Mouse (Mus musculus): ENCODE measurements around the gene Mfng. TPM values are rescaled to one million over a fixed set of nuclear protein-coding genes. Genes with fewer than 3 reads are reported as not detected.

The Mfng gene
- 15.7 and 16.6 TPM in 2 replicates for polyA plus RNA-seq (2012; rRNA removed)

DNA sequence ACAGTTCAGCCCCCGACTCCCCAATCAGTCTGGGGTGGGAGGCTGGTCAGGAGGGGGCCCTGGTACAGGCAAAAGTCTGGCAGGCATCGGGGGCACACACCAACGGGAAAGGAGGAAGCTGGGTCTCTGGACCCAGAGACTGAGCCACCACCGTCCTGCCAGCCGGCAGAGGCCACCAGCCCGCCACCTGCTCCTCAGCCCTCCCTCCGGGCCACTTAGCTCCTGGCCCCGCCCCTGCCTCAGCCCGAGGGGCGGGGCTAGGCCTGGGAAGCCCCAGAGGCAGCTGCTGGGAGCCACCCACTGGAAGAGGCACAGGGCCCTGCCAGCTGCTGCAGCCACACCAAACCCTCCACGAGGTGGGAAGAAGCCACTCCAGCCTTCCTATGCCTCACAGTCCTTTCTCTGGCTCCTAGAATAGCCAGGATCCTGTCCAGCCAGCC, at the start of gene Mfng:
Mfng (minus strand) TSS at position 186 of the 440 bp plus-strand sequence.
- TF ChIP-seq CTCF (conservative IDR thresholded peaks at IDR 0.05; ENCODE audit: insufficient read depth, insufficient read length, low read depth, low read length), result no peak
- no peak for TF ChIP-seq POLR2A (IDR thresholded peaks at IDR 0.05; ENCODE audit: low read depth, low read length)
- DNase-seq, result peak; percentile 85
- Histone ChIP-seq H3K27me3 (replicated peaks; ENCODE audit: control insufficient read depth, insufficient read depth, low read length) (no peaks in the 10 kb centered on the region), H3K4me3 (ENCODE audit: insufficient read depth, low read depth, low read length) (peak within 1 kb of the TSS; percentile 25), H3K27ac (ENCODE audit: insufficient read depth, low read depth, low read length) (peak within 1 kb of the TSS; percentile 86), H3K36me3 (ENCODE audit: control insufficient read depth, insufficient read depth, low read length) (peaks cover 1% of the 10 kb centered on the region), H3K4me1 (ENCODE audit: control insufficient read depth, insufficient read depth, low read length) (no peaks in the 10 kb centered on the region)
- 2% methylated on average over 11 of the region's 11 CpGs for WGBS

DNA sequence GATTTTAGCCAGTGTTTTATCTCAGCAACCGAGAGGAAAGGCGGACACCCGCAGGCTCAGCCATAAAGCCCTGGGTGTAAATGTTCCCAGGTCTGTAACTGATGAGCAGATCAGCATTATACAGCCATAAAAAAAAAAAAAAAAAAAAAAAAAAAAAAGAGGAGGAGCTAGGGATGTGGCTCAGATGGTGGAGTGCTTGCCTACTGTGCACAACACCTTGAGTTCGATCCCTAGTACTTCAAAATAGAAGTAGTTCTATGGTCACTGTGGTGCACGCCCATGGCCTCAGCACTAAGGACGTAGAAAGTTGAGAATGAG, 42.8 kb upstream of the Mfng start:
- no peaks in the 10 kb centered on the region for H3K27me3 ChIP-seq (replicated peaks; ENCODE audit: control insufficient read depth, insufficient read depth, low read length)
- TF ChIP-seq CTCF (conservative IDR thresholded peaks at IDR 0.05; ENCODE audit: insufficient read depth, insufficient read length, low read depth, low read length) (no peak), POLR2A (IDR thresholded peaks at IDR 0.05; ENCODE audit: low read depth, low read length) (no peak)
- no peak overlapping the region for H3K4me3 ChIP-seq (ENCODE audit: insufficient read depth, low read depth, low read length)
- H3K27ac ChIP-seq (ENCODE audit: insufficient read depth, low read depth, low read length), result no peak overlapping the region
- no peaks in the 10 kb centered on the region for H3K36me3 ChIP-seq (ENCODE audit: control insufficient read depth, insufficient read depth, low read length)
- peaks cover 6% of the 10 kb centered on the region; the same call in 1 of the 2 replicates for H3K4me1 ChIP-seq (ENCODE audit: control insufficient read depth, insufficient read depth, low read length)
- WGBS, result 74% methylated on average over 6 of the region's 6 CpGs
- DNase-seq, result no peak

DNA sequence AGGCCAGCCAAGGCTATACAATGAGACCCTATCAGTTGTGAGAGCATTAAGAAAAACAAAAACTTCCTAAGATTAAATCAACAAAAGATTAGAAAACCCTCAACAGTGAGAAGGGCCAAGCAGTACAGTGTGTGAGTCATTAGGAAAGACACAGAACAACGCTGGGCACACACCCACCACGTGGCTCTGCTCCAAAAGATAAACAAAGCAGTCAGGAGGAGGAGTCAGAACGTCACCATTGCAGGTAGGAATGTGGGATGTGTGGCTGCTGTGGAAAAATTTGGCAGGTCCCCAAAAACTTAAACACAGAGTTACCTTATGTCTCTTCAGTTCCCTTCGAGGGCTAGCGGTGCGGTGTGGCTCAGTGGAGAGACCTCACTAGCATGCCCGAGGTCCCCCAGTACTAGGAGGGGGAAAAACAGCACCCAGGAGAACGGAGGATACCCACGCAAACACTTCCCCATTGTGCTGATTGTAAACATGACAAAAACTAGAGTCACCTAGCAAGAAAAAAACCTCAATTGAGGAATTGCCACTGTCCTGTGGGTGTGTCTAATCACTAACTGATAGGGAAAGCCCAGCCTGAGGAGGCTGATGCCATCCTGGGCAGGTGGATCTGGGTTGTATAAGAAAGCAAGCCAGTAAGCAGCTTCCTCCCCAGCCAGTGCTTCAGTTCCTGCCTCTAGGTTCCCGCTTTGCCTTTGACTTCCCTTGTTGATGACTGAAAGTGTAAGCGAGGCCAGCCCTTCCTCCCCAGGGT, 42.2 kb upstream of the Mfng start:
- no peak for DNase-seq
- Histone ChIP-seq H3K36me3 (ENCODE audit: control insufficient read depth, insufficient read depth, low read length) (no peaks in the 10 kb centered on the region), H3K4me1 (ENCODE audit: control insufficient read depth, insufficient read depth, low read length) (peaks cover 6% of the 10 kb centered on the region; the same call in 1 of the 2 replicates), H3K27ac (ENCODE audit: insufficient read depth, low read depth, low read length) (no peak overlapping the region), H3K4me3 (ENCODE audit: insufficient read depth, low read depth, low read length) (no peak overlapping the region), H3K27me3 (replicated peaks; ENCODE audit: control insufficient read depth, insufficient read depth, low read length) (no peaks in the 10 kb centered on the region)
- TF ChIP-seq POLR2A (IDR thresholded peaks at IDR 0.05; ENCODE audit: low read depth, low read length), result no peak
- no peak for TF ChIP-seq CTCF (conservative IDR thresholded peaks at IDR 0.05; ENCODE audit: insufficient read depth, insufficient read length, low read depth, low read length)
- WGBS, result 49% methylated on average over 11 of the region's 11 CpGs

DNA sequence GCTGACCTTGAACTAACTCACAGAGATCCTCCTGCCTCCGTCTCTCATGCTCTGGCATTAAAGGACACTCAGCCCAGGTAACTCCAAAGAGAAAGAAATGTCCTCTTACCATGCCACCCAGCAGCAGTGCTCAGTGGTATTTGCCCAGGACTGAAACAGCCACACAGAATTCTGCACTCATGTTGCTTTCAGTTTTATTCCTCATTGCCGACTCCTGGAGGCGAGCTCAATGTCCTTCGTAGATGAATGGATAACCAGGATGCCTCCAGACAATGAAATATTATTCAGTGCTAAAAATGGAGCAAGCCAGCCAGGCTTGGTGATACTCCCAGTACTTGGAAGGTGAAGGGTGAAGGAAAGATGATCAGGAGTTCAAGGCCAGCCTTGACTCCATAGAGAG, 40.3 kb upstream of the Mfng start:
- H3K27ac ChIP-seq (ENCODE audit: insufficient read depth, low read depth, low read length), result no peak overlapping the region
- no peaks in the 10 kb centered on the region for H3K36me3 ChIP-seq (ENCODE audit: control insufficient read depth, insufficient read depth, low read length)
- DNase-seq, result peak; percentile 54
- 40% methylated on average over 4 of the region's 4 CpGs for WGBS
- H3K4me3 ChIP-seq (ENCODE audit: insufficient read depth, low read depth, low read length), result no peak overlapping the region
- peaks cover 6% of the 10 kb centered on the region; the same call in 1 of the 2 replicates for H3K4me1 ChIP-seq (ENCODE audit: control insufficient read depth, insufficient read depth, low read length)
- no peaks in the 10 kb centered on the region for H3K27me3 ChIP-seq (replicated peaks; ENCODE audit: control insufficient read depth, insufficient read depth, low read length)
- TF ChIP-seq POLR2A (IDR thresholded peaks at IDR 0.05; ENCODE audit: low read depth, low read length) (no peak), CTCF (conservative IDR thresholded peaks at IDR 0.05; ENCODE audit: insufficient read depth, insufficient read length, low read depth, low read length) (no peak)

DNA sequence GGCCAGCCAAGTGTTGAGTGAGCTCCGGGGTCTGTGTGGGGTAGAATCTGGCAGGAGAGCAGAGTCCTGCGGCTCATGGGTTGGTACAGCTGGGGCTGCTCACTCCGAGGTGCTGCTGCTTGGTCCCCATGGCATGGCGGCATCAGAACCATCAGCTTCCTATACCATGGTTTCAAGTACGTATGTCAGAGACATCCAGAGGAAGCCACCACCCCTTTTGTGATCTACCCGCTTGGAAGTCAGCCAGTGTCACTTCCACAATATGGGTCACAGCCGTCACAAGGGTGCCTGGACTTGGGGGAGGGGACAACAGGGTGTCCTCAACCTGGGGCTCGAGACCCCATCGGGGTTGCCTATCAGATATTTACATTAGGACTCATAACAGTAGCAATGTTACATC, 36.9 kb upstream of the Mfng start:
- no peak for DNase-seq
- H3K27me3 ChIP-seq (replicated peaks; ENCODE audit: control insufficient read depth, insufficient read depth, low read length), result no peaks in the 10 kb centered on the region
- peaks cover 21% of the 10 kb centered on the region for H3K4me1 ChIP-seq (ENCODE audit: control insufficient read depth, insufficient read depth, low read length)
- no peaks in the 10 kb centered on the region for H3K36me3 ChIP-seq (ENCODE audit: control insufficient read depth, insufficient read depth, low read length)
- TF ChIP-seq CTCF (conservative IDR thresholded peaks at IDR 0.05; ENCODE audit: insufficient read depth, insufficient read length, low read depth, low read length) (no peak), POLR2A (IDR thresholded peaks at IDR 0.05; ENCODE audit: low read depth, low read length) (no peak)
- H3K27ac ChIP-seq (ENCODE audit: insufficient read depth, low read depth, low read length), result no peak overlapping the region
- no peak overlapping the region for H3K4me3 ChIP-seq (ENCODE audit: insufficient read depth, low read depth, low read length)
- WGBS, result 70% methylated on average over 9 of the region's 9 CpGs

DNA sequence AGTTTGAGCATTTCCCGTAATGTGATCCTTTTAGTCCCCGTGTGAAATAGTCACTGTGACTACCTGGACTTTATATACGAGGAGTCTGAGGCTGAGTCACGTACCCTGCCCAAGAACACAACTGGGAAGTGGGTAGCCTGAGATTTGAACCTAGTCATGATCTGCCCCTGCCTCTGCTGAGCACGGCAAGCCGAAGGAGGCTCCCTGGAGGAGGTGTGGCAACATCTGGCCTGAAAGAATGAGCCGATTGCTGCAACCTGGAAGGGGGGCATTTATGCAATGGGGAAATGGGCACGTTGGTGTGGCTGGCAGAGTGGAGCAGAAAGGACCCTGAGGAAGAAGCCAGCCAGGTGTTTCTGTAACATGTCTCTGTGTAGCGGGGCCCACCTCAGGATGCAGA, 36.5 kb upstream of the Mfng start:
- 74% methylated on average over 9 of the region's 9 CpGs for WGBS

DNA sequence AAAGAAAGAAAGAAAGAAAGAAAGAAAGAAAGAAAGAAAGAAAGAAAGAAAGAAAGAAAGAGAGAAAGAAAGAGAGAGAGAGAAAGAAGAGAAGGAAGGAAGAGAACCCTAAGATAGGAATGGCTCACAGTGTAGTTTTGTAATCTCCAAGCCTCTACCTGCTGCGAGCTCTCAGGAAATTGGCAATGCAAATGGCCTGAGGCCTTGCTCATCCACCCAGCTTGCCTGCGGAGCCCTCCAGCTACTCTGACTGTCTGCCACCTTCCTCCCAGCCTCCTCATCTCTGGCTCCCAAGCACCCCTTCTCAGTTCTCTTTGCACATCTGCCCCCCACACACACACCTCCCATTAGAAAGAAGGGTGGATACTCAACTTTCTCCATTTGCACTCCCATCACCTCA, 35.7 kb upstream of the Mfng start:
- Histone ChIP-seq H3K36me3 (ENCODE audit: control insufficient read depth, insufficient read depth, low read length) (no peaks in the 10 kb centered on the region), H3K27me3 (replicated peaks; ENCODE audit: control insufficient read depth, insufficient read depth, low read length) (no peaks in the 10 kb centered on the region), H3K27ac (ENCODE audit: insufficient read depth, low read depth, low read length) (no peak overlapping the region), H3K4me3 (ENCODE audit: insufficient read depth, low read depth, low read length) (no peak overlapping the region), H3K4me1 (ENCODE audit: control insufficient read depth, insufficient read depth, low read length) (peaks cover 29% of the 10 kb centered on the region)
- TF ChIP-seq POLR2A (IDR thresholded peaks at IDR 0.05; ENCODE audit: low read depth, low read length) (no peak), CTCF (conservative IDR thresholded peaks at IDR 0.05; ENCODE audit: insufficient read depth, insufficient read length, low read depth, low read length) (no peak)
- DNase-seq, result no peak
- WGBS, result 100% methylated on average over 2 of the region's 2 CpGs

More for the DNA sequence above, 36.5 kb upstream of the Mfng start:
- Histone ChIP-seq H3K36me3 (ENCODE audit: control insufficient read depth, insufficient read depth, low read length) (no peaks in the 10 kb centered on the region), H3K4me3 (ENCODE audit: insufficient read depth, low read depth, low read length) (no peak overlapping the region), H3K4me1 (ENCODE audit: control insufficient read depth, insufficient read depth, low read length) (peaks cover 24% of the 10 kb centered on the region), H3K27ac (ENCODE audit: insufficient read depth, low read depth, low read length) (no peak overlapping the region), H3K27me3 (replicated peaks; ENCODE audit: control insufficient read depth, insufficient read depth, low read length) (no peaks in the 10 kb centered on the region)
- TF ChIP-seq POLR2A (IDR thresholded peaks at IDR 0.05; ENCODE audit: low read depth, low read length) (no peak), CTCF (conservative IDR thresholded peaks at IDR 0.05; ENCODE audit: insufficient read depth, insufficient read length, low read depth, low read length) (no peak)
- DNase-seq, result no peak

Measured in kidney, adult 2 months (tissue).